Mouse (Mus musculus): ENCODE measurements at regions not wholly inside any gene's neighbourhood (a gene's known extent, or its start where the extent isn't known, plus 50 kb on each side); places are given as distances from the start of the nearest gene placed in this dataset.

DNA sequence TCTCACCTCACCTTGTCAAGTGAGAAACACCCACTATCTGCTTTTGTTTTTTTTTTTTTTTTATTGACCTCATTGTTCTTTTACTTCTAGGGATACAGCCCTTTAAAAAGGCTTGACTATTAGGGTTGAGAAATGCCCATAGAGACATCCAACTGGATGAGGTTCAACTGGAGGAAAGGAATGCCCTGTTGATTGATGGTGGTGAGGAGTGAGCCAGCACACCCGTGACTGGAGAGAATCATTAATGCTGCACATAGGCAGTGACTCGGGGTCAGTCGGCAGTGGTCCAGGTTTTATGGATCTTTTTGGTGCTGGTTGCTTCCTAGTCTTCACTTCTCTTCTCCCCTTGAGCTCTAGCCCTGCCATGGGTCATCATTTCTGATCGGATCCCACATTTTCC, 82.9 kb upstream of the Cryz start:
- no peak for DNase-seq (ENCODE audit: low spot score in 2 of 2)

DNA sequence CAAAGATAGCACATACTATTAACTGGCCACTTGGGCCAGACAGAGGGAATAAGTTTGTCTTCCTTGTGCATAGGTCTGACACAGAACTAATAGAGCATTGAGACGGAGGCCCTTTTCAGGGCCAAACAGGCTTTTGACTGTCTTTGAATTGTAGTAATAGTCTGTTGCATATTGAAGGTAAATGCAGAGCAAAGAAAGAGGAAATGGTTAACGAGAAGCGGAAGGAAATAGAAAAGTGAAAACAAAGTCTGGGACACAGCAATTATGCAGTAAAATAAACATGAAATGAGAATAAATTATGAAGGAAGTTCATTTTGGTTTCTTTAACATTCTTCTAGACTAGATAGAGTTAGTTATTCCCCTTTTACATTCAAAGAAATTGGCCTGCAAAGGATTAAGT, 86.4 kb upstream of the Cryz start:
- no peak for DNase-seq (ENCODE audit: low spot score in 2 of 2)

- DNase-seq (ENCODE audit: low spot score in 2 of 2): no peak
Observed at GRCm38 (mm10) chr3:154509394-154509793, 87.1 kb upstream of the Cryz start.

DNA sequence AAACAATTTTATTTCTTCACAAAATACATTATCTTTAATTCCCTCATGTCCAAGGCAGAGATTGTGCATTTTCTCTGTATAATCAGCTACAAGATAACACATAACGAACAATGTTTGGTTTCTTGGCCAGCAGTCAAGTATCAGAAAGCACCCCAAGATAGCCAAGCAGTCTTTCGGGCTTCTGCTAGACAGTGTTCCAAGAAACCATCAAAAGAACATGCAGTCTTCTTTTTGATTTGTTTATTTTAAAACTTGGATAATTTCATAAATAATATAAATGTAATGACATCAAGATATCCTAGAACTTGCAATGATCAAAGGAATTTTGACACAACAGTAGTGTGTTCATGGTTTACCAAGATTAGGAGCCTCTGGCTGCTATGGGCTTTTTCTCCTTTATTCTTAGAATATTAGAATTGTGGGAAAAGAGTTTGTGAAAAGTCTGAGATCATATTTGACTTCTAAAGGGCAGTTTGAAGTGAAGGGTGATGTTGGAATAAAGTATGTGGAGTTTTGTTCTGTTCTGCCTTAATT, 103.1 kb upstream of the Cryz start:
- DNase-seq (ENCODE audit: low spot score in 2 of 2): no peak

GRCm38 (mm10) chr3:154472426-154472825, 124.1 kb upstream of the Cryz start:
- no peak for DNase-seq (ENCODE audit: low spot score in 2 of 2)

DNA sequence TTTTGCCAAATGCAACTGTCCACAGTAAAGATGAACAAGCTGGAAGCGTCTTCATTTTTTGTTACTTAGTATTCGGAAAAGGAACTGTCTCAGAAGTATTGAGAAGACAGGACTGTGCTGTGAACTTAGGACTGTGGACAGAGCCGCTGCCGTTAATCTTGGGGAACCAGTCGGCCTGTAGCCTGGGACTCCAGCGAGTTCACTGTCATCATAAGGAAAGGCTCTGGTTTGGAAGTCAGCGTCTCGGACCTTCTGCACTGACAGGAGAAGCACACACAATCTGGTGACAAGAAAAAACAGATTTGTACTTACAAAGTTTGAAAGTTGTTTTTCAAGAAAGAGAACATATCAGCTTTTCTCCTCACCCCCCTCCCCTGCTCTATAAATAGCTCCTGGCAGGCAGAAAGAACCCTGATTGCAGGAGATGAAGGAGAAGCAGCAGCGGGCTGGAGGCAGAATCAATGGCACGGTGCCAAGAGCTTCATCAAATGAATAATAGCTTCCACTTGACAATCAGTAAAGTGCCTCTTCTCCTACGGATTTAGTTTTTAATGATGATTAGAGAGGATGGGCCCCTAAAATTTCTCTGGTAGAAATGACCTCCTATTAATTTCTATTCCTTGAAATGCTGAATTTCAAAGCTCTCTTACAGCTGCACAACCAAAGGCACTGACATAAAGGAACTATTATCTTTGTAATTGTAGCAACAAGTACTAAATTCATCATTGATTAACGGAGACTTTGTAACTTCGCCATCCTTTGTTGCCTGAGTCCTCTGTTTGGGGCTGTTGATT, 128.7 kb upstream of the Cryz start:
- DNase-seq (ENCODE audit: low spot score in 2 of 2): peak in 1 of 2 experiments; percentile 7

DNA sequence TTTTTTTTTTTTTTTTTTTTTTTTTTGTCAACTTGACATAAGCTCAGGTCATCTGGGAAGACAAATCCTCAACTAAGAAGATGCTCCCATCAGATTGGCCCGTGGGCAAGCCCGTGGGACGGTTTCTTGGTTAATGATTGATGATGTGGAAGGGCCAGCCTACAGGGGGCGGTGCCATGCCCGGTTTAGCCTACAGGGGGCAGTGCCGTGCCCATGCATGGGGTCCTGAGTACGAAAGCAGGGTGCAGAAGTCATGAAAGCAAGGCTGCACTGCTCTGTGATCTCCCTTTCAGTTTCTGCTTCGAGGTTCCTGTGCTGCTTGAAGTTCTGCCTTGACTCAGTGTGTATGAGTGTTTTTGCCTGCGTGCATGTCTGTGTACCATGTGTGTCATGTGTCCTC, 127.7 kb upstream of the Lhx8 start:
- no peak for DNase-seq (ENCODE audit: low spot score in 2 of 2)

DNA sequence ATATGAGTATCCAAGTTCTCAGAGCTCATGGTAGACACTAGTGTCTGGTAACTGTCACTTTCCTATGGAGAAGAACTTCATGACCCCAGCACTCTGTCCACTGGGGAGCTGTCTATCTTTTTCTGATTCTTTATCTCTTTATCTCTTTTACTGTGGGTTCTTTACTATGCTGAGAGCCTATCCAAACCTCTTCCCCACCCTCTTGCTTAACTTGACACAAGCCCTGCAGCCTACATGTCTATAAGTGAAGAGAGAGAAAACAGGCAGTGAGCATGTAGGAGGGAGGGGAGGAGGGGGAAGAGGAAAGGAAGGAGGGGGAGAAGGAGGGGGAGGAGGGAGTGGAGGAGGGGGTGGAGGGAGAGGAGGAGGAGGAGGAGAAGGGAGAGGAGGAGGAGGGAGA, 122.6 kb upstream of the Lhx8 start:
- no peak for DNase-seq (ENCODE audit: low spot score in 2 of 2)

- DNase-seq (ENCODE audit: low spot score in 2 of 2): no peak
Observed at GRCm38 (mm10) chr3:154452585-154452984, 122.1 kb upstream of the Lhx8 start.

GRCm38 (mm10) chr3:154451169-154451568, 120.7 kb upstream of the Lhx8 start:
- DNase-seq (ENCODE audit: low spot score in 2 of 2): no peak

GRCm38 (mm10) chr3:154443351-154444075, 113.1 kb upstream of the Lhx8 start:
- no peak for DNase-seq (ENCODE audit: low spot score in 2 of 2)

DNA sequence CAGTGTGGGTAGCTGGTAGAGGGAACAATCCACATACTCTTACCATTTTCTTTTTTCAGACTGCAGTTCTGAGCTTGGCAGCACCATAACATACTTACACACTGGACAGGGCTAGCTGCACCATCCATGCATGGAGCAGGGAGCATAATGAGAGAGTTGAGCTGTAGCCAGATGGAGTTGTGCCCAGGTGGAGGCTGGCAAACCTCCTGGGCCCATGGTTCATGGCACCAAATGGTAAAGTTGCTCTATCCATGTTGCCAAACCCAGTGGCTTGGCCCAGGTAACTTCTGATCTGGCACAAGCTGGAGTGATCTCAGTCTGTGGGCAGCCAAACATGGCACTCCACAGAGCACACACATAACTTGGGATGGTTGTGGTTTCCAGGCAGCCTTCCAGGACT, 111.0 kb upstream of the Lhx8 start:
- no peak for DNase-seq (ENCODE audit: low spot score in 2 of 2)

GRCm38 (mm10) chr3:154440899-154441298, 110.4 kb upstream of the Lhx8 start:
- no peak for DNase-seq (ENCODE audit: low spot score in 2 of 2)

- DNase-seq (ENCODE audit: low spot score in 2 of 2): no peak
Observed at GRCm38 (mm10) chr3:154430856-154431255, 100.4 kb upstream of the Lhx8 start.

DNA sequence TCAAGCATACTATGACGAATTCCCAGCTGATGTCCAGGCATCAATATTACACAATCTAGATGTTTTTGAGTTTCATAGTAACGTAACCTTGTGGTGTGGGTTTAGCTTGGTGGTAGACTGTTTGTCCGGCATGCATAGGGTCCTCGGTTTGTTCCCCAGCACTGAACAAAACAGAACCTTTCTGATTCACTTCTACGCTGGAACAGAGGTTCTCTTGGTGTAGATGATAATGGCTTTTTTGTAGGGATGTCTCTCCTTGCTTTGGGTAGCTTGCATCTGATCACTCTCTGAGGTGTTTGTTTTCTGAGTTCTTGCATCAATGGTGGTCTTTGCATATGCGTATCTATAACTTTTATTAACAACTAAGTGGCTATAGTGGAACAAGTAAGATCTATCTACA, 99.2 kb upstream of the Lhx8 start:
- no peak for DNase-seq (ENCODE audit: low spot score in 2 of 2)

- DNase-seq (ENCODE audit: low spot score in 2 of 2): no peak
Observed at GRCm38 (mm10) chr3:154424589-154424988, 94.1 kb upstream of the Lhx8 start.

- DNase-seq (ENCODE audit: low spot score in 2 of 2): no peak
Observed at GRCm38 (mm10) chr3:154421461-154421950, 91.0 kb upstream of the Lhx8 start.

- no peak for DNase-seq (ENCODE audit: low spot score in 2 of 2)
Observed at GRCm38 (mm10) chr3:154418177-154418832, 87.8 kb upstream of the Lhx8 start.

GRCm38 (mm10) chr3:154414358-154414757, 83.9 kb upstream of the Lhx8 start:
- DNase-seq (ENCODE audit: low spot score in 2 of 2): no peak

- no peak for DNase-seq (ENCODE audit: low spot score in 2 of 2)
Observed at GRCm38 (mm10) chr3:154410292-154410691, 79.8 kb upstream of the Lhx8 start.

GRCm38 (mm10) chr3:154402081-154402480, 71.6 kb upstream of the Lhx8 start:
- no peak for DNase-seq (ENCODE audit: low spot score in 2 of 2)

DNA sequence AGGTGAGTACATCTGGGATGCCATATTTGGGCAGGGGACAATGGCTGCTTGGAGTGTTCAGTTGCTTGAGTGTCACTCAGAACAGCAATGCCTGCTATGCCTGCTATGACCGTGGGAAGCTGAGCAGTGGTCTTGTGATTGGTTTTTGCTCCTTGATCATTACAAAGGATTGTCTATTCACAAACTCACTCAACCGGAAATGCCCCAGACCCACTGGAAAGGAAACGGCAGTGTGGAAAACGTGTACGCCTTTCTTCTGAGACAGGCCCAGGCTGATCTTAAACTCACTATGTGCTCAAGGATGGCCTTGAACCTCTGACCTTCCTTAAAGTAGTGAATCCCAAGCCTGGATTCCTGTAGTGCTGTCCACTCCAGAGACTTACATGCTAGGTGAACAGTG, 63.2 kb upstream of the Lhx8 start:
- no peak for DNase-seq (ENCODE audit: low spot score in 2 of 2)

Data from frontal cortex, postnatal 25 days (tissue).